ENCODE assay signal across 23 mouse cellular contexts in the genomic region with DNA sequence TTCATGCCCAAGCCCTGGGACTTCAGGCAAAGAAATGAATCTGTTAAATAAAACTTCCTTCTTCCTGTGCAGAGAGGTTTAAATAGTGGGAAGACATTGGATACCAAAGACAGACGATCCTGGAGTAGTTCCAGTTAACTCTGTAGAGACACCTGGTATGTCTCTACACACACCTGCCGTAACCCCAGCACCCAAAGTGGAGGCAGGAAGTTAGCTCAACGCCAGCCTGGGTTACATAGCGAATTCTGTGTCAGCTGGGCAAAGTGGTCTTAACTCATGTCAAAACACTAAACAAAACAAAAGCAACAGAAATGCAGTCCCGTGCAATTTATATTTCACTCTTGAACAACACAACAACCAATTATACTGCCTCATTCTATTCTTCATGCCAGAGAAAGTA. TPM values are rescaled to one million over a fixed set of nuclear protein-coding genes. Genes with fewer than 3 reads are reported as not detected.
DNase-seq lines count a peak whose midpoint lies in the region; ATAC-seq and TF ChIP-seq lines count a peak whose summit lies in the region.
"Had no signal": no experiment of that assay in that cellular context is flagged by ENCODE, and none has a peak within 500 bp of the region (broad histone marks: within the 10 kb centered on the region; RNA-seq: fewer than 3 reads in every experiment).

No protein-coding gene starts in this region.

- H3K4me3 ChIP-seq in thymus, adult 2 months (ENCODE audit: control insufficient read depth, insufficient read depth, low read length): no peak overlapping the region
- H3K4me3 ChIP-seq in hindbrain, embryonic 16.5 days (ENCODE audit: low read length): no peak overlapping the region
- H3K4me3 ChIP-seq: embryonic facial prominence, embryonic 12.5 days; embryonic facial prominence, embryonic 15.5 days; gastrocnemius, adult 2 months; hindbrain, embryonic 10.5 days; hindbrain, embryonic 13.5 days had no signal

- H3K27me3 ChIP-seq in thymus, adult 2 months (ENCODE audit: control insufficient read depth, insufficient read depth, low read length): no peaks in the 10 kb centered on the region
- H3K27me3 ChIP-seq in hindbrain, embryonic 16.5 days (replicated peaks; ENCODE audit: control insufficient read depth, insufficient read depth, low read length): no peaks in the 10 kb centered on the region
- H3K27me3 ChIP-seq: embryonic facial prominence, embryonic 12.5 days; embryonic facial prominence, embryonic 15.5 days; hindbrain, embryonic 13.5 days had no signal

- peak; percentile 51 for DNase-seq in thymus, adult 2 months
- DNase-seq in thymus, postnatal 14 days: peak; percentile 60
- peak; percentile 54 for DNase-seq in thymus, postnatal 4 days
- DNase-seq in layer of hippocampus, postnatal 36 days: no peak
- no peak for DNase-seq in adrenal gland, postnatal 14 days
- DNase-seq: adrenal gland, adult 2 months; adrenal gland, postnatal 36 days; cerebellum, adult 2 months; cerebellum, adult 9-11 months; cerebellum, postnatal 25 days; forebrain, postnatal 0 days; gastrocnemius, adult 2 months; gastrocnemius, postnatal 14 days; heart, postnatal 36 days had no signal

- no peak overlapping the region for H3K9ac ChIP-seq in hindbrain, embryonic 16.5 days (ENCODE audit: low read depth, low read length)
- H3K9ac ChIP-seq: embryonic facial prominence, embryonic 12.5 days; embryonic facial prominence, embryonic 15.5 days; forebrain, postnatal 0 days; hindbrain, embryonic 13.5 days had no signal

- H3K9me3 ChIP-seq in hindbrain, embryonic 16.5 days (ENCODE audit: control insufficient read depth, low read length): no peaks in the 10 kb centered on the region
- H3K9me3 ChIP-seq: embryonic facial prominence, embryonic 12.5 days; embryonic facial prominence, embryonic 15.5 days; hindbrain, embryonic 13.5 days had no signal

- whole genome bisulfite sequencing in thymus, adult 2 months: 35% methylated on average over 5 of the region's 5 CpGs
- WGBS in hindbrain, embryonic 16.5 days: 93% methylated on average over 5 of the region's 5 CpGs

- no peak for ATAC-seq in hindbrain, embryonic 16.5 days
- ATAC-seq: CD4-positive, CD25-positive, alpha-beta regulatory T cell, adult 4 months; forebrain, embryonic 14.5 days; forebrain, postnatal 0 days; hindbrain, postnatal 0 days had no signal

- no peak for TF ChIP-seq POLR2A in thymus, adult 2 months (IDR thresholded peaks at IDR 0.05; ENCODE audit: control insufficient read depth, extremely low read depth, insufficient read depth, low read length, poor library complexity)

- H3K4me1 ChIP-seq in thymus, adult 2 months (replicated peaks; ENCODE audit: control insufficient read depth, insufficient read depth, low read length): peaks cover 13% of the 10 kb centered on the region
- H3K4me1 ChIP-seq in hindbrain, embryonic 16.5 days (ENCODE audit: control insufficient read depth, insufficient read depth, low read depth, low read length): peaks cover 3% of the 10 kb centered on the region
- H3K4me1 ChIP-seq: embryonic facial prominence, embryonic 12.5 days had no signal

- H3K27ac ChIP-seq in thymus, adult 2 months (ENCODE audit: control insufficient read depth, insufficient read depth, low read length): peak overlapping the region; percentile 25; the same call in 1 of the 2 replicates
- no peak overlapping the region for H3K27ac ChIP-seq in hindbrain, embryonic 16.5 days (ENCODE audit: low read depth, low read length)
- H3K27ac ChIP-seq: embryonic facial prominence, embryonic 12.5 days; embryonic facial prominence, embryonic 15.5 days; gastrocnemius, adult 2 months; hindbrain, embryonic 10.5 days; hindbrain, embryonic 13.5 days; hindbrain, postnatal 0 days had no signal

- no peak for TF ChIP-seq CTCF in thymus, adult 2 months (IDR thresholded peaks at IDR 0.05; ENCODE audit: borderline replicate concordance, control insufficient read depth, extremely low read depth, insufficient read depth, low read length, poor library complexity)

- no peaks in the 10 kb centered on the region for H3K36me3 ChIP-seq in thymus, adult 2 months (ENCODE audit: control insufficient read depth, insufficient read depth, low read length)
- H3K36me3 ChIP-seq in hindbrain, embryonic 16.5 days (ENCODE audit: control insufficient read depth, insufficient read depth, low read length): no peaks in the 10 kb centered on the region
- H3K36me3 ChIP-seq: embryonic facial prominence, embryonic 12.5 days; embryonic facial prominence, embryonic 15.5 days; hindbrain, embryonic 13.5 days had no signal

- no peak overlapping the region for H3K4me2 ChIP-seq in hindbrain, embryonic 16.5 days (ENCODE audit: low read length)
- H3K4me2 ChIP-seq: embryonic facial prominence, embryonic 12.5 days; embryonic facial prominence, embryonic 15.5 days; heart, embryonic 11.5 days; hindbrain, embryonic 13.5 days had no signal

RNA-seq across cellular contexts. Expression of a gene that starts 5.1 kb away (rescaled TPM):
- 14.4 and 20.4 TPM in 2 replicates for polyA plus RNA-seq in thymus, adult 2 months (2012; rRNA removed)
- total RNA-seq in layer of hippocampus, postnatal 36 days (2021): 10 to 100 TPM; 18.1 to 18.7 TPM
- 39.1 and 42.2 TPM in 2 replicates for polyA plus RNA-seq in hindbrain, embryonic 16.5 days (2015; fragmentation: Nextera tagmentation; extraction: Ambion mirVana)
- total RNA-seq in adrenal gland, postnatal 14 days (2021): 36.1 and 39.4 TPM in 2 replicates

RNA-seq across cellular contexts. Expression of a gene that starts 58.5 kb away (rescaled TPM):
- 43.3 and 50.9 TPM in 2 replicates for polyA plus RNA-seq in thymus, adult 2 months (2012; rRNA removed)
- 10 to 100 TPM; 50.4 to 55.8 TPM for total RNA-seq in layer of hippocampus, postnatal 36 days (2021)
- 74.4 and 75.2 TPM in 2 replicates for polyA plus RNA-seq in hindbrain, embryonic 16.5 days (2015; fragmentation: Nextera tagmentation; extraction: Ambion mirVana)
- total RNA-seq in adrenal gland, postnatal 14 days (2021): 211 and 233 TPM in 2 replicates

Comparison
In these comparisons a context has a peak if more than half of its experiments do, and no peak if none do; other contexts are left out.
1. DNase-seq: peak in thymus, adult 2 months (single experiment), thymus, postnatal 14 days (single experiment) and thymus, postnatal 4 days (single experiment); none in layer of hippocampus, postnatal 36 days (0 of 2) and adrenal gland, postnatal 14 days (single experiment).